Mouse (Mus musculus) adrenal gland, adult 18-20 months (tissue): ENCODE results near the gene Itgb3bp. TPM values are rescaled to one million over a fixed set of nuclear protein-coding genes. Genes with fewer than 3 reads are reported as not detected.

ENCODE experiments used
- DNase-seq, 2 experiments: peaks; one replicate each; pipeline ENCODE4 v3.0.0; 2021 to 2022; ENCODE audit warnings: low spot score in 2 of 2
- long read RNA-seq, 2 experiments: library from polyadenylated mRNA; stranded (forward); transcript quantifications; one replicate each; pipeline ENCODE4 v2.0.0; 2021
- total RNA-seq, 2 experiments: library from RNA; stranded (reverse); gene quantifications; 1 replicate in 1 of 2; 2 replicates in 1 of 2; pipeline ENCODE4 v1.2.3; 2021

Itgb3bp gene
- 1 to 10 TPM; 4.9 to 5.9 TPM for total RNA-seq
- long read RNA-seq, experiment 1, partial matches to known transcripts, result 0 of 2 reads
- long read RNA-seq, experiment 1, other reads (novel, unspliced or antisense), result 1 of 2 reads
- long read RNA-seq, experiment 2, partial matches to known transcripts, result 0 of 7 reads
- long read RNA-seq, experiment 2, other reads (novel, unspliced or antisense), result 3 of 7 reads

GRCm38 (mm10) chr4:99929613-99930517 lies at the start of gene Itgb3bp:
Gene Itgb3bp, minus strand, starts transcription at chr4:99929813.
- peak; percentile 70 to 85 for DNase-seq

DNA sequence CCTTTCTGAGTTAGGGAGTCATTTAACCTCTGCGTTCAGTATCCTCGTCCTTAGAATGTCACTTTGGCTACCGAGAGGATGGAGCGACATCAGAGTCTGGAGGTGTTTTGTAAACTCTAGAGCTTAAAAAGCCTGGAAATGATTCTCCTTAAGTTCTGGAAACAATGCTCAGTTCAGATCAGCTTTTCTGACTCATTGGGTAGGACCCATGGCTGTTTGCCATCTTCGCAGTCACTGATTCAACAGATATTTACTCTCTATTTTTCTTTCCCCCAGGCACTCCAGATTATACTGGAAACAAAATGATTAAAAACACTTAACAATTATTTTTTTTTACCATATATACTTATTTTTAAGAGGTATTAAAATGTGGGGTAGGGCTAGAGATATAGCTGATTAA lies 49.7 kb upstream of the Itgb3bp start:
- DNase-seq, result no peak

GRCm38 (mm10) chr4:99974375-99974774 lies 44.8 kb upstream of the Itgb3bp start:
- no peak for DNase-seq

DNA sequence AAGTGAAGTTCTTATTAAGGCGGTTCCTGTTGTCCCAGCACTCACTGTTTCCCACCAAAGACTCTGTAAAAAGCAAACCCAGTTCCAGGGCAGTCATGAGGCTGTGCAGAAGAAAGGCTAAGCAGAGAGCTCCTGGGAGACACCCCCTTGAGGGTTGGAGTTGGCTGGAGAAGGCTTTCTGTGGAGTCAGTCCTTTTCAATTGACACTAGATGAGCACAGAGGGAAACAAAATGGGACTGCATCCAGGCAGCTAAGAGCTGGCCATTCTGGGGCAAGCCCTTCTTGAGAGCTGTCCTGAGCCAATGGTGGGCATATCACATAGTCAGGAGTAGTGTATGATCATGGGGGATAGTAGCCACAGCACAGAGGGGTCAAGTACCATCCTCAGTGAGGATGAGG lies 44.3 kb upstream of the Itgb3bp start:
- no peak for DNase-seq

DNA sequence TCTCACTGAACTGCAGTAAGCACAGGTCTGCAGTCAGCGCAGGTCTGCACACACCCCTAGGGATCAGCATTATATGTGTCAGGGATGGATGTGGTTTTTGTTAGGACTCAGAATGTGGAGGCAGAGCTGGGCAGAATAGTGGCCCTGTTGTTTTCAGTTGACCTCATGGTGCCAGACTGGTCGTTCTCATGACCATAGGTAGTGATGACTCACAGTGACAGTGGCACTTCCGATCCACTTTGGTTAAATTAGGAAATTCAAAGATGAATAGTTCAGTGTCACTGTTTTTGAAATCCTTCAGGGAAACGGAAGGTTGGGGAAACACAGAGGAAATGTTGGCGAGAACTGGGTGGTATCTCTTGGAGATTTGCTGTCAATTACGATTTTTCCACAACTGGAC lies 43.3 kb upstream of the Itgb3bp start:
- DNase-seq, result no peak

DNA sequence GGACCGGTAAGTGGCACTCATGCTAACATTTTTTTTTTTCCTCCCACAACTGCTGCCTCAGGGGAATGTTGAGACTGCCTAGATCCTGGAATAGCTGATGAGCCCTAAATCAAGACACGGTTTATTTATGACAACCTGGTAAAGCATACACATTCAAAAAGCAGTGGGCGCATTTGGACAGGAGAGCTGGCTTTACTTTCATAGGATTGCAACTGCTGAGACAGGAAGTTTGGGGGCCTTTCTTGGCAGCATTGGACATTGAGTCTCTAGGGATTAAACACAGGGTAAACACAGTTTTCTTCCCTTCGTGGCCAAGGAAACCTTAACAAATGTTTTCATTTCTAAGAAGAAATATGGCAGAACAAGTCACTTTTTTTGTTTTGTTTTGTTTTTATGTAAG lies 40.5 kb upstream of the Itgb3bp start:
- no peak for DNase-seq

GRCm38 (mm10) chr4:99969328-99969727 lies 39.7 kb upstream of the Itgb3bp start:
- no peak for DNase-seq

DNA sequence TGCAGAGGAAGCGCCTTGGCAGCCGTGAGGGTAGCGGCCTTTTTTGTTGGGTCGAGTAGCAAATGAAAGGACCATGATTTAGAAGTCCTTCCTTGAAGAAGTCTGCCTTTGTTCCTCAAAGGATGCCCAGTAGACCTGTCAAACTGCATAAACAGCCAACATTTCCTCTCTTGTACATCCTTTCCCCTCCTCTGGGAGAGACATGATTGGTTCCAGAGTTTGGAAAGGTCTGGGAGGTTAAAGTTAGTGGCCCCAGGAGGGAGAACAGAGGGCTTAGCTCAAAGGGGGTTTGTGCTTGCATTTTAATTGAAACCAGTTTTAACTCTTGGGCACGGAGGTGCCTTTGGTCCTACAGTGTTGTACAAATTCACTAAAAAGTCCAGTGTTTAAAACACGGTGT lies 36.9 kb upstream of the Itgb3bp start:
- no peak for DNase-seq

GRCm38 (mm10) chr4:99959308-99959707 lies 29.7 kb upstream of the Itgb3bp start:
- no peak for DNase-seq

DNA sequence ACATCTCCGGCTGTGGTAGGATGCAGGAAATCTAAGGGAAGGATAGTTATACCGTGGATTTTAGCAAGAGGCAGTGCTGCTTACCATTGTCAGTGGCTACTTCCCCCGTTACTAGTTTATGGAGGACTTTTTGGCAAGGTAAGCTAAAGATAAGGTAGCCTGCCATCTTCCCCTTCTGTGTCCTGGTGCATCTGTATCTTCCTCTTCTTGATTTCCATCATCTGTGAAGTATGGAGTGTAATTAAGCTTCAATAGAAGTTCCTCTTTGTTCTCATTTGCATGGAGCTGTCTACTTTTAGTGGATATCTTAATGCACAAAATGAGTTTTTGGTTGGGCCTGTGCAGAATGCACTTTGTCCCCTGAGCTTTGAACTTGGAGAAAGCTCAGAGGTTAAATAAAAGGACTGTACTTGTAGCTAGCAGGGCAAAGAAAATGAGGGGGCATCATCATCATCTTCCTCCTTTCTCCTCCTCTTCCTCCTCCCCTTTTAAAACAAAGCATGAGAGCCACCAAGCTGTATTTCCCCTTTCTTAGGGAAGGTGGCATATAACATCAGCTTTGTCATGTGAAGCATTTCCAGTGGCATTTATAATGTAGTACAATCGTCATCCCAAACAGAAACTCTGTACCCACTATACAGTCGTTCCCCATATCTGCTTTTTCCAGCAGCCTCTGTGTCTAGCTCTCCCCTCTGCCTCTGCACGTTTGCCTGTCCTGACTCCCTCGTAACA lies 28.6 kb upstream of the Itgb3bp start:
- DNase-seq, result no peak

DNA sequence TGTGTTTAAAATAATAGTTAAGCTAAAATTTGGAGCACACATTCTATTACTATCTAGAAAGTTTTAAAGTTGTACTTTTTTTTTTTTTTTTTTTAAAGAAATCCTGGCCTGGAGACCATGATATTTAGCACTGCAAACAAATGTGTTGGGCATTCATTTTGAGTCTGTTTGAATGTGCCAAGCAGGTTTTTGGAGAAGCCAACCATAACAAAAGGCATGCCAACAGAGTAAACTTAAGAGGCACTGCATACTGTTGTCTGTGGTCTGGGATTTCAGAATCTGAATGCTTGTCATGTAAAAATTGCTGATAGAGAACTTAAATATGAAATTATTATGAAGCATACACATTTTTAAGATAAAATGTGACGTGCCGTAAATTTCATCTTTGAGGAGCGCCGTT lies 27.6 kb upstream of the Itgb3bp start:
- no peak for DNase-seq

DNA sequence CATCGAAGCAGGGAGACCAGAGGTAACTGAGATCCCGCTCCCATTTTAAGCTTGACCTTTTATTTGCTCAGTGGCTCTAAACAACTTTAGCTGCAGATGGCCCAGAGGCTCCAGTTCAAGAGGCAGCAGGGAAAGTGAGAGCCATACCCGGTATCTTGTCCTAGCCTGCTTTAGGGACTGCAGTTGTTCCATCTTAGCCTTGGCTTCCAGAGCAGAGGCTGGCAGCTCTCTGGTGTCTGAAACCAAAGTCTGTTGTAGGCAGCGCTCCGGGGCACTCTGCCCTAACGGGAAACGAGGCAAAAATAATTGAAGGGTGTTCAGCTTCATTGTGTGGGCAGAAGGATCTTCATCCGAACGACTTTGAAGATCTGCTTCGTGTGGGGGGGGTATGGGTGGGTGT lies 25.8 kb upstream of the Itgb3bp start:
- no peak for DNase-seq

GRCm38 (mm10) chr4:99953904-99954303 lies 24.3 kb upstream of the Itgb3bp start:
- DNase-seq, result no peak

DNA sequence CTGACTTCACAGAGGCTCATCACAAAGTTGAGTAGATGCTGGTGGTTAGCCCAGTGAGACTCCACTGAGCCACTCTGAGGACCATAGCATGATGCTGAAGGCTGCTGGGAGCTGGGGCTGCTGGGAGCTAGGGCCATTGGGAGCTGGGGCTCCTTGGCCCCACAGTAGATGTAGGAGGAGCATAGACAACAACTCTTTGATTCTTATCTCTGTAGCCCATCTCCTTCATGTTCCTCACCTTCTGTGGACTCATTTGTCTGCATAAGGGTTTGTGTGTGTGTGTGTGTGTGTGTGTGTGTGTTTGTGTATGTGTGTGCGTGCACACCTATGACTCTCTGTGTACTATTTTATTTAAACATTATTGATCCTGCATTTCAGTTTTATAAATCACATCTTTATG lies 18.3 kb upstream of the Itgb3bp start:
- DNase-seq, result no peak

DNA sequence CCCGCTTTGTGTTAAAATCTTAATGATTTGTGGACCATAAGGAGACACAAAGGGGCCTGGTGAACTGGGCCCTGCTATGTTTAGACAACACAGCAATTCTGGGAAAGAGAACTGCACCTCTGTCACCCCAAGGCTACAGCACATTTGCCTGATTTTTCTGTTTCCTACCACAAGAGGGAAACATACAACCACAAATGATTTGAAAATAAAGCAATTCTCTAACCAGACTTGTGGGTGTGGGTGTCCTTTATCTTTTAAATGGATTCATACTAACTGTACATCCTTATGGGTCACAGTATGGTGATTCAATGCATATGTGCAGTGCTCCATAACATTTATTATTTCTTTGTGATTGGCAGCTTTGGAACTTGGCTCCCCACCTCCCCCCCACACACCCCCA lies 17.6 kb upstream of the Itgb3bp start:
- no peak for DNase-seq

GRCm38 (mm10) chr4:99946516-99946915 lies 16.9 kb upstream of the Itgb3bp start:
- DNase-seq, result no peak

DNA sequence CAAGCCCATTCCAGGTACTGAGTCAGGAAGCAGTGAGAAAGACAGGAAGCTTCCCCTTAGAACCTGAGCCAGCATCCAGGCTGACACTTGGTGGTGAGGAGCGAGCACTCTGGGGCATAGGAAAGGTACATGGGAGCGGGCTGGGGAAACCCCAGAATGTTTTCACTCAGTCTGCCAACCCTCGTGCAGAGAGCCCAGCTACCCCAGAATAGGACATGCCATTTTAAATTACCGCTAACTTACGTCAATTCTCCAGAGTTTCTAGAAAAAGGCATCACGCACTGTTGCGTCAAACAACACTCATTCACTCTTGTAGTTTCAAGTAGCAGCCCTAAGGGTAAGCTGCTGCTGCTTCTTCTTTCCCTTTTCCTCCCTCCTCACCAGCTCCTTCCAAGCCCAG lies 15.4 kb upstream of the Itgb3bp start:
- no peak for DNase-seq

- no peak for DNase-seq
Measured at GRCm38 (mm10) chr4:99944606-99945005, 15.0 kb upstream of the Itgb3bp start.

GRCm38 (mm10) chr4:99941655-99942414 lies 12.2 kb upstream of the Itgb3bp start:
- peak; percentile 40 to 46 for DNase-seq

- DNase-seq, result no peak
Measured at GRCm38 (mm10) chr4:99939711-99940505, 10.3 kb upstream of the Itgb3bp start.
